Mouse (Mus musculus) urinary bladder, postnatal 25 days (tissue): ENCODE results near the gene Rab4b.

Experiments used
- DNase-seq: peaks from one replicate; pipeline ENCODE4 v3.0.0; 2022; ENCODE audit warnings: low spot score

Rab4b gene

GRCm38 (mm10) chr7:27159256-27159655 is 19.4 kb downstream of the Rab4b start:
- DNase-seq = no peak

DNA sequence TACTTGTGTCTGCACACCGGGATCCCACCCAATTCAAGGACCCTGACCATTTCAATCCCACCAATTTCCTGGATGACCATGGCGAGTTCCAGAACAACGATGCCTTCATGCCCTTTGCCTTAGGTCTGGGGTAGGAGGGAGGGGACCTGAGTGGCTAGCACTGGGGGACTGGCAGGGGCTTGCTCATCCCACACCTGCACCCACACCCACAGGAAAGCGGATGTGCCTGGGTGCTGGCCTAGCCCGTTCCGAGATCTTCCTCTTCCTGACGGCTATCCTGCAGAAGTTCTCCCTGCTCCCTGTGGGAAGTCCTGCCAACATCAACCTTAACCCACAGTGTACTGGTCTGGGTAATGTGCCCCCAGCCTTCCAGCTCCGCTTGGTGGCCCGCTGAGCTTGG is 20.5 kb downstream of the Rab4b start:
- DNase-seq = no peak

DNA sequence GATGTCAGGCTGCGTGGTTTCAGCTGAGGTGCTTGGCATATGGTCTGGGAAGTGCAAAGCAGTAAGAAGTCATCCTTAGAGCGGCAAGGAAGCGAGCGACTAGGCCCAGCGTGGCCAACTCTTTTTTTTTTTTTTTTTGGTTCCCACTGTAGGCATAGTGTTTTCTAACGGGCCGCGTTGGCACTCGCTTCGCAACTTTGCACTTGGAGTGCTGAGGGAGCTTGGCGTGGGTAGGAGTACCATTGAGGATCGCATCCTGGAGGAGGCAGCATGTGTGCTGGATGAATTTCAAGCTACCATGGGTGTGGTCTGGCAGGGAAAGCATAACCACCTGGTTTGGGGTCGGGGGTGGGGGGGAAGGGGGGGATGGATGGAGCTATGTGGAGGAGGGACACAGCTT is 22.7 kb downstream of the Rab4b start:
- DNase-seq = no peak

DNA sequence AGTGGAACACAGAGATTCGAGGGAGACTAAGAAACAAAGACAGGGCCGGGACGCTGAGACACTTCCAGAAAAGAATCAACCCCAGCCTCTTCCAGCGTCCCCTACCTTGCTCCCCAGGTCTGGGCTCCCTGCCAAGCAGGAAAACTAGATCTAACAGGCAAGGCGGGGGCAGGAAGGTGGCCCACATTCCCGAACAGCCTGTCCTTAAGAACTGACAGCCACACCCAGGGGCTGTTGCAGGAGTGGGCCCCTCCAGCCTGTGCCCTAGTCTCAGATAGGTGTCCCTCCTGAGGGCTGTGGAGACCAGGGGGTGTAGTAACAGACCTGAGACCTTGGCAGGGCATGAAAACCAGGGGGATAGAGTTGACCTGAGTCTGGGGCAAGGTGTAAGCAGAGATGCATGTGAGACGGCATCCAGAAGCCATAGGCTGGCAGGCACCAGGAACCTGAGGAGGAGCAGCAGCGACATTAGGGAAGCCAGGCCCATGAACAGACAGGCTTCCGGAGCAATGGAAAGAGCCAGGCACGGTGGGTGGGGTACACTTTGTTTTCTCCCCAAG is 25.4 kb downstream of the Rab4b start, which contains the start of gene Cyp2t4:
Gene Cyp2t4 (plus strand): TSS at position 510 of the 560 bp plus-strand sequence.
- no peak for DNase-seq

DNA sequence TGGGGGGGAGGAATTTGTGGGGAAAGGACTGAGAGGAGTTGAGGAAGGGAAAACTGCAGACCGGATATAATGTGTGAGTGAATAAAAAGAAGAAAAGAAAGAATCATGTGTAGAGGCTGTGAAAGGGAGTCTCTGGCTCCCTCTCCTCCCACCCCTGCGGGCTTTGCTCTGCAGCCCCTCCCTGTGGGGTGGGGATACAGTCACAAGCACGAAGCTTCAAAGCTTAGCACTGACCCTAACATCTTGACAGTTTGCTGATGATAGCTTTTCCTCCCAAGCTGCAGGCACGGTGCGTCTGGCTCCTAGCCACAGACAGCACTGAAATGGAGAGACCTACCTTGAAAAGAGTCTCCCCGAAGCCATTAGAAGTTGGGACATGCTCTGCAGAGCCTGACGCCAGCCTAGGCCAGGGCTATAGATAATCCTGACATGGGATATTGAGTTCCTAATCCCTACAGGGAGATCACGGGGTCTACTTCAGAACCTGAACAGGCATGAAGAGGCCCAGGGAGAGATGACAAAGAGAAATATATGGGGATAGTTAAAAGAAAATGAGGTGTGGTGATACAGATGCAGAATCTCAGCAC is 42.2 kb downstream of the Rab4b start:
- no peak for DNase-seq

- no peak for DNase-seq
Measured at GRCm38 (mm10) chr7:27133757-27134156, 44.9 kb downstream of the Rab4b start.

- DNase-seq = no peak
Measured at GRCm38 (mm10) chr7:27133156-27133555, 45.5 kb downstream of the Rab4b start.

DNA sequence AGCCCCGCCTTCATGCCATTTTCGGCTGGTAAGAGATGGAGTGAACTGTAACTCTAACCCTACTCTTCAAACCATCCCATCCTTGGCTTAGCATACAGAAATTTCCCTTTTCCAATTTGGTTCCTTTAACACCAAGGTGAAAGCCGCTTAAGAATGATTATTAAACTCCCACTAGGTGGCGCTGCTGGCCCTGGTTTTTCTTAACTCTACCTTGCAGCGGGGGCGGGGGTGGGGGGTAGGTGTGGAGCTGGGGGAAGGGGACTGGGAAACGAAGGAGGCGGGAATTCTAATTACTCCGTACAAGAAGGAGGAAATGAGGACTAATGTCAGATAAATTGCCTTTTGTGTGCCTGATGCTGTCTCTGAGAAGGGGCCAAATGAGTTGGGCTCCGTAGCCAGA is 46.1 kb downstream of the Rab4b start:
- DNase-seq = peak; percentile 56

GRCm38 (mm10) chr7:27131387-27131786 is 47.3 kb downstream of the Rab4b start:
- DNase-seq = no peak

- no peak for DNase-seq
Measured at GRCm38 (mm10) chr7:27130521-27131370, 48.0 kb downstream of the Rab4b start.

DNA sequence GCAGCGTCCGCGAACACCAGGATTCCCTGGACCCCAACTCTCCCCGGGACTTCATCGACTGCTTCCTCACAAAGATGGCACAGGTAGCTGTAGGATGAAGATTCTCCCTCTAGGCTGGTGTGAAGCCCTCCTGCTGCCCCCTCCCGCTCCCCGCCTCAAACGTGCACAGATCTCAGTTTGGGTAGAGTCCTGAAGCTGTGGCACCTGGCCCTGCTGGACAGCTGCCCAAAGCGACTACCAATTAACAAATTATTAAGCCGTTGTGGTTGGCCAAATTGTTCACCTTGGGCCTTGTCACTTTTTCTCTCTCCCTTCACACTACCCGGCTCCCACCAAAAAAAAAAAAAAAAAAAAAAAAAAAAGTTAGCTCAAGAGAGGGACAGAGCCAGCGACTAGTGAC is 48.9 kb downstream of the Rab4b start:
- no peak for DNase-seq

GRCm38 (mm10) chr7:27128946-27129345 is 49.8 kb downstream of the Rab4b start:
- DNase-seq = no peak

DNA sequence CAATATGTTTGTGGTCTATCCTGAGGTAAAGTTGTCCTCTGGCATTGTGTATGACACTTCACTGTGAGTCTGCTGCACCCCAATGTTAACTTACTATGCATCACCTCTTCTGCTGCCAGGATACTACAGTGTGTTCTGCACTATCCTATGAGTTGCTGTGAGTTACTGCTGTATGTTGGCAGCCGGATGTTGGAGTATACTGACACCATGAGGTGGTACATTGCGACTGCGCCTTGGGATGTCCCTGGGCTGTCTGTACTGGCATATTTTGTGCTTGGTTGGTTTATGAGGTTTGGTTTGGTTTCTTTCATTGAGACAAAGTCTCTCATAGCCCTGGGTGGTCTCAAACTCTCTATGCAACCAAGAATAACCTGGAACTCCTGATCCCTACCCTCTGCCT is 50.5 kb downstream of the Rab4b start:
- DNase-seq = peak; percentile 24

GRCm38 (mm10) chr7:27124969-27125368 is 53.7 kb downstream of the Rab4b start:
- DNase-seq = no peak

GRCm38 (mm10) chr7:27124305-27124832 is 54.3 kb downstream of the Rab4b start:
- DNase-seq = no peak

DNA sequence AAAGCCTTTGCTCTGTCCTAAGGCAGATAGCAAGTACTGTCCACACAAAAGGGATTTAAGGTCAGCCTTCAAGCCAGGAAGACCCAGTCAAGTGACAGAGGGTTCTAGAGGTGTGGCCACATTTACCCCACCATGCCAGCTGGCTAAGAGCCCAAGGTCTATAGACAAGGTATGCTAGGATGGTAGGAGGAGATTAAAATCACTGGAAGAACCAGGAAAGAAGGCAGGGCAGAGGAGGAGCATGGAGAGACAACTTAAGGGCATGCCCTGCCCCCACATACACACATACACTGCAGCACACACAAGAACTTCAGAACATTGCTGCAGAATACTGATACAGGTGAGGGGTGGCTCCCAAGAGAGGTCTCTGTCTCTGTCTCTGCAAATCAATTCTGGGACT is 59.0 kb downstream of the Rab4b start, which contains the start of gene Cyp2f2:
Gene Cyp2f2 (plus strand): TSS at position 234 of the 400 bp plus-strand sequence.
- DNase-seq = no peak
